Mouse (Mus musculus) lung, postnatal 0 days (tissue): ENCODE measurements around the gene Ninl.

ENCODE experiments used
- CTCF ChIP-seq: IDR thresholded peaks from 2 replicates; pipeline ENCODE4 v1.5.1; 2016; ENCODE audit warnings: antibody characterized with exemption, mild to moderate bottlenecking
- EP300 ChIP-seq: IDR thresholded peaks from 2 replicates; pipeline ENCODE4 v1.6.1; 2016; ENCODE audit warnings: antibody characterized with exemption, mild to moderate bottlenecking, control low read depth

- TF ChIP-seq EP300 (no peak), CTCF (no peak)
Observed at GRCm38 (mm10) chr2:150895691-150896252, 143.4 kb downstream of the Ninl start.
